Mouse (Mus musculus): ENCODE measurements around the gene Vac14.

Gene Vac14

DNA sequence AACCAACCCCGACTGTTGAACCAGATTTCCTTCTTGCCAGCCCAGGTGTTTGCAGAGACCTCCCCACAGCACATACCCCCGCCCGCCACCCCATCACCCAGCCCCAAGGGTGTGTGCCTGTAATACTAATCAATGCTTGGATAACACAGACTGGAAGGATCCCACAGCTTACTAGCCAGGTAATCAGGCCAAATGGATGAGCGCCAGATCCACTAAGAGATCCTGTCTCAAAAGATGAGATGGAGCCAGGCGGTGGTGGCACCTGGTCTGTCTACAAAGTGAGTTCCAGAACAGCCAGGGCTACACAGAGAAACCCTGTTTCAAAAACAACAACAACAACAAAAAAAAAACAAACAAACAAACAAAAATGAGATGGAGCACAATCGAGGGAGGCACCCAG lies 148.9 kb downstream of the Vac14 start:
- ChIA-PET CTCF (interaction anchor here (0.6 to 2.2 kb wide), 9 partner anchors 9 to 63 kb away, joined by 3 to 7 read pairs (median 4); no protein-coding TSS in a partner anchor), POLR2A (interaction anchor here in 3 of 4 experiments (0.5 to 6.0 kb wide), 18 partner anchors 11 to 343 kb away, joined by 3 to 59 read pairs (median 4); partner anchors contain the start of genes Aars (in 1 of the 3), Il34 (in 1 of the 3) and Sf3b3 (in 1 of the 3))

Data from embryonic stem cell, embryonic (primary cell).